Mouse (Mus musculus): Measurements from ENCODE around the gene Rorb. TPM values are rescaled to one million over a fixed set of nuclear protein-coding genes. Genes with fewer than 3 reads are reported as not detected.

The Rorb gene
- total RNA-seq (2023), result not detected

DNA sequence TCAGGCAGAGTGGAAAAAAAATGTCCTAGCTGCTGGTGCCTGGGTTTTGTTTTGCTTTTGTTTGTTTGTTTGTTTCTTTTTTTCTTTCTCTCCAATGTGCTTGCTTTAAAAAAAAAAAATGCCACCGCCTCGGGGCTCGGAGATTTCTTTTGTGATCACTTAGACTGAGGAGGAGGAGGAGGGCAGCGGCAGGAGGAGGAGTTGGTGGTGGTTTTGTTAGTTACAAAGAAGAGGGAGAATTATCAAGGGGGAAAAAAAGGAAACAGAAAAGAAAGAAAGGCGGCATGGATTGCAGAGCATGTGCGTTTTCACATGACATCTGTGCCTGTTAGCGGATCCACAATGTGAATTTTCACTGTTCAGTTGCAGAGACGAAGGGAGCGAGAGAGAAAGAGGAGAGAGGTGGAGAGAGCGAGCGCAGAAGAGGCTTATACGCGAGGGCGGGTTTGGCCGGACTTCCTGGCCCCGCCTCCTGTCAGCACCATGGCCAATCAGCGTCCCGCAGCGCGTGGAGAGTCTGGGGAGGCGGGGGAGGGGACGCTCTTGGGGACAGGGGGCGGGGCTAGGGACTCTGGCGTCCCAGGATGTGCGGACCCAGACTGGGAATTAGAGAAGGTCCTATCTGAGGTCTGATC is at the start of gene Rorb:
TSS of gene Rorb (minus strand) at position 404 of the 635 bp plus-strand sequence.

Measured in CD4-positive naive resting alpha-beta T cell, adult 76 days (primary cell).